Mouse (Mus musculus) ovary, postnatal 10 days (tissue): ENCODE results near the gene Gm19684.
"Not testable (repeated sequence)": the region's sequence is repeated elsewhere in the genome, so short reads cannot be mapped to it uniquely, and the experiment has no call there.

Experiments
- DNase-seq: peaks from one replicate; pipeline ENCODE4 v3.0.0; 2022; ENCODE audit warnings: low spot score

Gene Gm19684

GRCm38 (mm10) chr17:36121352-36122020 lies at the start of gene Gm19684:
Gene Gm19684, plus strand, starts transcription at chr17:36121678.
- not testable (repeated sequence) for DNase-seq

GRCm38 (mm10) chr17:36081901-36082300 lies 39.6 kb upstream of the Gm19684 start:
- not testable (repeated sequence) for DNase-seq

- not testable (repeated sequence) for DNase-seq
Observed at GRCm38 (mm10) chr17:36082519-36083232, 38.8 kb upstream of the Gm19684 start.

GRCm38 (mm10) chr17:36083266-36083869 lies 38.1 kb upstream of the Gm19684 start:
- DNase-seq, result no peak

- DNase-seq, result no peak
Observed at GRCm38 (mm10) chr17:36083870-36084451, 37.5 kb upstream of the Gm19684 start.

- DNase-seq, result not testable (repeated sequence)
Observed at GRCm38 (mm10) chr17:36085976-36086375, 35.5 kb upstream of the Gm19684 start.

GRCm38 (mm10) chr17:36091933-36092332 lies 29.5 kb upstream of the Gm19684 start:
- DNase-seq, result not testable (repeated sequence)

GRCm38 (mm10) chr17:36092520-36092919 lies 29.0 kb upstream of the Gm19684 start:
- DNase-seq, result not testable (repeated sequence)

- DNase-seq, result no peak
Observed at GRCm38 (mm10) chr17:36093936-36094335, 27.5 kb upstream of the Gm19684 start.

GRCm38 (mm10) chr17:36099603-36100002 lies 21.9 kb upstream of the Gm19684 start:
- DNase-seq, result not testable (repeated sequence)

GRCm38 (mm10) chr17:36102091-36102490 lies 19.4 kb upstream of the Gm19684 start:
- DNase-seq, result not testable (repeated sequence)

GRCm38 (mm10) chr17:36110129-36110528 lies 11.3 kb upstream of the Gm19684 start:
- DNase-seq, result not testable (repeated sequence)

GRCm38 (mm10) chr17:36110641-36111509 lies 10.6 kb upstream of the Gm19684 start:
- DNase-seq, result not testable (repeated sequence)

- DNase-seq, result not testable (repeated sequence)
Observed at GRCm38 (mm10) chr17:36111510-36111868, 10.0 kb upstream of the Gm19684 start.

- not testable (repeated sequence) for DNase-seq
Observed at GRCm38 (mm10) chr17:36113979-36114593, 7.4 kb upstream of the Gm19684 start.

GRCm38 (mm10) chr17:36116545-36116944 lies 4.9 kb upstream of the Gm19684 start:
- not testable (repeated sequence) for DNase-seq

- not testable (repeated sequence) for DNase-seq
Observed at GRCm38 (mm10) chr17:36120839-36121238, 639 bp upstream of the Gm19684 start.

- not testable (repeated sequence) for DNase-seq
Observed at GRCm38 (mm10) chr17:36124111-36124510, 2.6 kb downstream of the Gm19684 start.

- DNase-seq, result not testable (repeated sequence)
Observed at GRCm38 (mm10) chr17:36128525-36128924, 7.0 kb downstream of the Gm19684 start.

- DNase-seq, result not testable (repeated sequence)
Observed at GRCm38 (mm10) chr17:36128968-36129817, 7.7 kb downstream of the Gm19684 start, which contains the start of gene Gm7030. Gene Gm7030, minus strand, starts transcription at chr17:36129425.
